Mouse (Mus musculus): Measurements from ENCODE around the gene Dnmbp. TPM values are rescaled to one million over a fixed set of nuclear protein-coding genes. Genes with fewer than 3 reads are reported as not detected.

Gene Dnmbp
- polyA plus RNA-seq, 2 experiments, result 23.3 to 33.0 TPM

DNA sequence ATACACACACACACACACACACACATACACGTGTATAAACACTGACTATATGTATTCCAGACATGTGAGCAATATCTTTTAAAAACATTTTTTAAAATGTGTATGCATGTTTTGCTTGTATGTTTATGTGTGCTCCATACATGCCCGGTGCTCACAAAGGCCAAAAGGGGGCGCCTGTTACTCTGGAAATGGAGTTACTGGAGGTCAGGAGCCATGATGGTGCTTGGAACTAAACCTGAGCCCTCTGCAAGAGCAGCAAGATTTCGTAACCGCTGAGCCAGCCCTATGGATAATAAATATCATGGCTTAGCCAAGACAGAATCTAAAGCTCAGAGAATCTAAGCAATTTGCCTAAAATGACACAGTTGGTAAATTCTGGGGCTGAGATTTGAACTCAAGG, 52.7 kb downstream of the Dnmbp start:
- no peak overlapping the region for H3K4me2 ChIP-seq (replicated peaks; ENCODE audit: low read depth, low read length, severe bottlenecking)
- H3K4me1 ChIP-seq (ENCODE audit: control insufficient read depth, insufficient read depth, low read length), result peaks cover 9% of the 10 kb centered on the region
- ATAC-seq (ENCODE audit: low FRiP score, low read depth) (no peak), DNase-seq (ENCODE audit: low spot score) (no peak)
- no peaks in the 10 kb centered on the region for H3K27me3 ChIP-seq (ENCODE audit: control insufficient read depth, insufficient read depth, low read length)
- no peaks in the 10 kb centered on the region for H3K9me3 ChIP-seq (ENCODE audit: control insufficient read depth, low read length)
- no peak overlapping the region for H3K9ac ChIP-seq (ENCODE audit: low read depth, low read length, severe bottlenecking)
- no peaks in the 10 kb centered on the region; the same call in 1 of the 2 replicates for H3K36me3 ChIP-seq (ENCODE audit: control insufficient read depth, insufficient read depth, low read length)
- TF ChIP-seq POLR2A (IDR thresholded peaks at IDR 0.05; ENCODE audit: borderline replicate concordance, extremely low read depth, insufficient read depth, insufficient read length), result no peak
- no peak overlapping the region for H3K27ac ChIP-seq (replicated peaks; ENCODE audit: low read depth, low read length)
- 83% methylated on average over 5 of the region's 5 CpGs for WGBS
- no peak overlapping the region for H3K4me3 ChIP-seq (replicated peaks; ENCODE audit: low read length)

- Histone ChIP-seq H3K27me3 (ENCODE audit: control insufficient read depth, insufficient read depth, low read length) (no peaks in the 10 kb centered on the region), H3K4me3 (replicated peaks; ENCODE audit: low read length) (no peak overlapping the region), H3K9me3 (ENCODE audit: control insufficient read depth, low read length) (no peaks in the 10 kb centered on the region), H3K4me2 (replicated peaks; ENCODE audit: low read depth, low read length, severe bottlenecking) (no peak overlapping the region), H3K4me1 (ENCODE audit: control insufficient read depth, insufficient read depth, low read length) (peaks cover 9% of the 10 kb centered on the region), H3K9ac (ENCODE audit: low read depth, low read length, severe bottlenecking) (no peak overlapping the region), H3K36me3 (ENCODE audit: control insufficient read depth, insufficient read depth, low read length) (no peaks in the 10 kb centered on the region; the same call in 1 of the 2 replicates), H3K27ac (replicated peaks; ENCODE audit: low read depth, low read length) (no peak overlapping the region)
- WGBS, result 58% methylated on average over 12 of the region's 12 CpGs
- no peak for ATAC-seq (ENCODE audit: low FRiP score, low read depth)
- no peak for TF ChIP-seq POLR2A (IDR thresholded peaks at IDR 0.05; ENCODE audit: borderline replicate concordance, extremely low read depth, insufficient read depth, insufficient read length)
- no peak for DNase-seq (ENCODE audit: low spot score)
These were observed 53.5 kb downstream of the Dnmbp start for GRCm38 (mm10) chr19:43886371-43887099.

DNA sequence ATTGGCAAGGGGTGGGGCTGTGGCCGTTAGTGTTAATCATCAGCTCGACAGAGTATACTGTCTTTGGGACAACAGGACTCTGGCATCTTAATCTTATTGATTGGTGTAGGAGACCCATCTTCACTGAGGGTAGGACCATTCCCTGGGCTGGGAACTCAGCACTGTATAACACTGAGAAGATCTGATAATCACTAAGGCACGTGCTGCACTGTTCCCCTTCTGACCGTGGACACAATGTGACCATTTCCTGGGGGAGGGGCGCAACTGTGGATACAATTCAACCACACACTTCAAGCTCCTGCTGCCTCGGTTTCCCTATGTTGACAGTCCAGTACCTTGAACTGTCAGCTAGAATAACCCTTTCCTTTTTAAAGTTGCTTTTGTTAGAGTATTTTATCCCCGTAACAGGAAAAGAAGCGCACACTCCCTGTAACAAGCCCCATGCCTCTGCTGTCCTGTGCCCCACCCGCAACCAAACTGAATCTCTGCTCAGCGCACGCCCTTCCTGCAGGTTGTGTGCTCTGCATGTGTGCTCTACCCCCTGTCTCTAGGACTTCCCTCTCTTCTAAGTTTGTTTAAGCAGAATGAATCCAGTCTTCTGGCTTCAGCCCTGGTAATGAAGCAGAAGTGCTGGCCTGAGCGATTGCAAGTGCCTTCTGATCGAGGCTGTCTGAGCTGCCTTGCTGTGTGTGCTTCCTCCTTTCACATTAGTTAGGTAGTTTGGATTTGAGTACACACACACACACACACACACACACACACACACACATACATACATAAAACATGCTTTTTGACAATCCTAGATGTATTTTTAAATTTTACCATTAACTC, 55.1 kb downstream of the Dnmbp start:
- H3K4me1 ChIP-seq (ENCODE audit: control insufficient read depth, insufficient read depth, low read length), result peaks cover 19% of the 10 kb centered on the region
- ATAC-seq (ENCODE audit: low FRiP score, low read depth) (no peak), DNase-seq (ENCODE audit: low spot score) (no peak)
- no peaks in the 10 kb centered on the region for H3K9me3 ChIP-seq (ENCODE audit: control insufficient read depth, low read length)
- WGBS, result 65% methylated on average over 13 of the region's 13 CpGs
- no peak overlapping the region for H3K4me2 ChIP-seq (replicated peaks; ENCODE audit: low read depth, low read length, severe bottlenecking)
- no peak overlapping the region for H3K4me3 ChIP-seq (replicated peaks; ENCODE audit: low read length)
- no peak overlapping the region for H3K9ac ChIP-seq (ENCODE audit: low read depth, low read length, severe bottlenecking)
- no peak for TF ChIP-seq POLR2A (IDR thresholded peaks at IDR 0.05; ENCODE audit: borderline replicate concordance, extremely low read depth, insufficient read depth, insufficient read length)
- no peaks in the 10 kb centered on the region; the same call in 1 of the 2 replicates for H3K36me3 ChIP-seq (ENCODE audit: control insufficient read depth, insufficient read depth, low read length)
- no peaks in the 10 kb centered on the region for H3K27me3 ChIP-seq (ENCODE audit: control insufficient read depth, insufficient read depth, low read length)
- no peak overlapping the region for H3K27ac ChIP-seq (replicated peaks; ENCODE audit: low read depth, low read length)

- Histone ChIP-seq H3K27me3 (ENCODE audit: control insufficient read depth, insufficient read depth, low read length) (no peaks in the 10 kb centered on the region), H3K27ac (replicated peaks; ENCODE audit: low read depth, low read length) (peak overlapping the region; percentile 48; the same call in 1 of the 2 replicates), H3K4me3 (replicated peaks; ENCODE audit: low read length) (no peak overlapping the region), H3K4me2 (replicated peaks; ENCODE audit: low read depth, low read length, severe bottlenecking) (peak overlapping the region; percentile 16), H3K9ac (ENCODE audit: low read depth, low read length, severe bottlenecking) (peak overlapping the region; percentile 6), H3K36me3 (ENCODE audit: control insufficient read depth, insufficient read depth, low read length) (no peaks in the 10 kb centered on the region), H3K9me3 (ENCODE audit: control insufficient read depth, low read length) (no peaks in the 10 kb centered on the region), H3K4me1 (ENCODE audit: control insufficient read depth, insufficient read depth, low read length) (peaks cover 30% of the 10 kb centered on the region)
- DNase-seq (ENCODE audit: low spot score) (no peak), ATAC-seq (ENCODE audit: low FRiP score, low read depth) (no peak; the same call in 1 of the 2 replicates)
- WGBS, result 13% methylated on average over 18 of the region's 18 CpGs
- no peak for TF ChIP-seq POLR2A (IDR thresholded peaks at IDR 0.05; ENCODE audit: borderline replicate concordance, extremely low read depth, insufficient read depth, insufficient read length)
These were observed 57.0 kb downstream of the Dnmbp start for GRCm38 (mm10) chr19:43882895-43883573.

GRCm38 (mm10) chr19:43881615-43882014, 58.4 kb downstream of the Dnmbp start:
- H3K4me2 ChIP-seq (replicated peaks; ENCODE audit: low read depth, low read length, severe bottlenecking), result no peak overlapping the region
- TF ChIP-seq POLR2A (IDR thresholded peaks at IDR 0.05; ENCODE audit: borderline replicate concordance, extremely low read depth, insufficient read depth, insufficient read length), result no peak
- no peaks in the 10 kb centered on the region for H3K27me3 ChIP-seq (ENCODE audit: control insufficient read depth, insufficient read depth, low read length)
- peaks cover 36% of the 10 kb centered on the region for H3K4me1 ChIP-seq (ENCODE audit: control insufficient read depth, insufficient read depth, low read length)
- H3K9me3 ChIP-seq (ENCODE audit: control insufficient read depth, low read length), result no peaks in the 10 kb centered on the region
- DNase-seq (ENCODE audit: low spot score) (no peak), ATAC-seq (ENCODE audit: low FRiP score, low read depth) (no peak)
- H3K27ac ChIP-seq (replicated peaks; ENCODE audit: low read depth, low read length), result no peak overlapping the region
- H3K9ac ChIP-seq (ENCODE audit: low read depth, low read length, severe bottlenecking), result no peak overlapping the region
- WGBS, result 86% methylated on average over 7 of the region's 7 CpGs
- no peaks in the 10 kb centered on the region for H3K36me3 ChIP-seq (ENCODE audit: control insufficient read depth, insufficient read depth, low read length)
- no peak overlapping the region for H3K4me3 ChIP-seq (replicated peaks; ENCODE audit: low read length)
